Mouse (Mus musculus): ENCODE data around the gene Tomm34.

Gene Tomm34

DNA sequence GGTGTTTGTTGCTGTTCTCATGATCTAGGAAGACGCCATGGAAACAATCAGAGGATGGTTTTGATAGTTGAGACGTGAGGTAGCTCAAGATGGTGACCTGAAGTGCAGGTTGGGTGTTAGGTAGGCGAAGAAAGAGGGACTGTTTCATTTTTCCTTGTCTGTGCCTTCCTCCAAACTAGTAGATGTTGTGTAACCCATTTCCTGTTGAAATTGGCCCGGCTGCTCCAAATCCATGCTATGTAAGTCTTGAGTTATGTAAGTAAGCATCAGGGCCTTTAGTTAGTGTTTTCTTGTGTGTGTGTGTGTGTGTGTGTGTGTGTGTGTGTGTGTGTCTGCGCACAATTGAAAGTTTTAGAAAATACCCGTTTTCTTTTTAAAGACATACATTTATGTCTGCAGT, 61.7 kb downstream of the Tomm34 start:
- DNase-seq, result no peak

DNA sequence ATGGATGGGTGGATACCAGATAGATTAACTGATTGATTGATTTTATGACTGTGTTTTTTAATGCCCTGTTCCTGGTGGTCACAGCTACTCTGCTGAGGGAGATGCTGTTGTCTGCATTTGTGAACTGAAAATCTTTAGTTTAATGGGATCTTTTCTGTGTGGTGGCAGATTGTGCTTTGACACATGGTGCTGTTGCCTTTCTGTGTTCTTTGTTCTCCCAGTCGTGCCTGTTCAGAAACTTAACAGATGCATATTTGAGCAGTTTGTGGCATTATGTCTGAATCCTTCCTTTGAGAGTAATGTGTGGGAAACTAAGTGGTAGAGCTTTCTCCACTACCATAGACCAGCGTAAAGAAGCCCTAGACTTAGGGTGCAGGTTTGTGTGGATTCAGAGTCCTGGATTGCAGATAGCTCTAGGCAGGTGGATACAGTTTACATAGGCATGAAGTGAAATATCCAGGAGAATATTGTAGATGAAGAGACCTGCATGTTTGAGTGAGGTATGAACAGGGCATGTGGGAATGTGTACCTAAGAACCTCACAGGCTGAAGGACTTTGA, 62.9 kb downstream of the Tomm34 start:
- no peak for DNase-seq

DNA sequence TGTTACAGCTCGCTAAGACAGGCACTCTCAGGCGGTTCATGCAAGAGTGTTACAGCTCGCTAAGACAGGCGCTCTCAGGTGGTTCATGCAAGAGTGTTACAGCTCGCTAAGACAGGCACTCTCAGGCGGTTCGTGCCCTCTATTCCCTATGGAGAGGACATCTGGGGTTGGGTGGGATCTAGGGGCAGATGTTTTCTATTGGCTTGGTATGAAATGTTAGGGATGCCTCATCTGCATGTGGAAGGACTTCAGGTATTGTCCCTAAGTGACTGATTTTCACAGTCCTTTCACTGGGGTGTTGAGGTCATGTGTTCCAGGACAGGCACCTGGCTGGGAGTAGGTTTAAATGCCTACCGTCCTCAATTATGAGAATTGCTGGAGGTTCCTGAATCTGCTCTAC, 63.4 kb downstream of the Tomm34 start:
- no peak for DNase-seq

DNA sequence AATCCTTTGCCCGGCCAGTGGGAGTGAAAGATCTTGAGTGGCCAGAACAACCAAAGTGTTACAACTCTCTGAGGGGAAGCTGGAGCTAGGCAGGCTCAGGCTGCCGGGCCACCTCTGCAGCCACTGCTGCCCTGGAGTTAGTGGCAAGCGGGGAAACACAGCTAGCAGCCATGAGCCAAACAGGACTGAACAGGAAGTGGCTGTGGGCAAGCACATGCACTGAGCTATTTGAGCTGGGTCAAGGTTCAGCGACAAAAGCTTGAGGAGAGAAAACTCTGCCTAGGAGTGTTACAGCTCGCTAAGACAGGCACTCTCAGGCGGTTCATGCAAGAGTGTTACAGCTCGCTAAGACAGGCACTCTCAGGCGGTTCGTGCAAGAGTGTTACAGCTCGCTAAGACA, 64.0 kb downstream of the Tomm34 start:
- DNase-seq, result no peak

DNA sequence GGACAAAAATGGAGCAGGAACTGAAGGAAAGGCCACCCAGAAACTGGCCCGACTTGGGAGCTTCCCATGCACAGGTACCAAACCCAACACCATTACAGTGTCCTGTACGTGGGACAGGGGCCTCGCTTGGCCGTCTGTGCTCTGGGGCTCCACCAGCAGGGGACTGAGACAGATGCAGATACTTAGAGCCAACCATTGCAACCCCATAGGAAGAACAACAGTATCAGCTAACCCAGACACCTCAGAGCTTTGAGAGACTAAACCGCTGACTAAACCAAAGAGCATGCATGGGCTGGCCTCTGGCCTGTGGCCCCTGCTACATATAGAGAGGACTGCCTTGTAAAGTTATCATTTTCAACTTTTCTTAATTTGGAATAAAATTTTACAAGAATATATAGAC, 66.5 kb downstream of the Tomm34 start:
- DNase-seq, result no peak
